Mouse (Mus musculus): ENCODE data around the gene Wbp4. TPM values are rescaled to one million over a fixed set of nuclear protein-coding genes. Genes with fewer than 3 reads are reported as not detected.

Wbp4 gene
- polyA plus RNA-seq, 1 experiment from 2014 or later, result 43.9 TPM

- Histone ChIP-seq H3K9me3 (no peaks in the 10 kb centered on the region), H3K4me2 (no peak overlapping the region), H3K4me3 (no peak overlapping the region), H3K36me3 (no peaks in the 10 kb centered on the region), H3K9ac (no peak overlapping the region), H3K27ac (peak overlapping the region; percentile 58; the same call in 1 of the 2 replicates), H3K4me1 (replicated peaks) (peaks cover 8% of the 10 kb centered on the region; the same call in 1 of the 2 replicates), H3K27me3 (no peaks in the 10 kb centered on the region)
- WGBS, result 73% methylated on average over 5 of the region's 5 CpGs
- no peak for ATAC-seq (ENCODE audit: low FRiP score)
Observed at GRCm38 (mm10) chr14:79503371-79504075, 22.2 kb upstream of the Wbp4 start.

DNA sequence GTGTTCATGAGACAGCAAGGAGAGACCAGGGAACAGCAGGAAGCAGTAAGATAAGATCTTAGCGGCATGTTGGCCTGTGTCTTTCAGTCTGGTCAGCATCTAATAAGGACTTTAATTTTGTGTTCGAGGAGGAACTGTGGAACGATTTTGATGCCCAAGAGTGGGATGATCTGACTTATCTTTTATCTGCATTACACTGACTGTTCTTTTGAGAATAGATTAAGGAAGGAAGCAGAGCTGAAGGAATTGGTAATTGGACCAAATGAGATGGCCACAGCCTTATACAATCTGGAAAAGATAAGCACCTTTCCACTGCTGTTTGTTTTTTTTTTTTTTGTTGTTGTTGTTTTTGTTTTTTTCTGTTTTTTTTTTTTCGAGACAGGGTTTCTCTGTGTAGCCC lies 19.4 kb upstream of the Wbp4 start:
- Histone ChIP-seq H3K4me1 (replicated peaks) (peaks cover 8% of the 10 kb centered on the region; the same call in 1 of the 2 replicates), H3K9ac (no peak overlapping the region), H3K4me3 (no peak overlapping the region), H3K9me3 (no peaks in the 10 kb centered on the region), H3K27ac (no peak overlapping the region), H3K36me3 (no peaks in the 10 kb centered on the region), H3K27me3 (no peaks in the 10 kb centered on the region), H3K4me2 (no peak overlapping the region)
- ATAC-seq (ENCODE audit: low FRiP score), result no peak
- WGBS, result 86% methylated on average over 4 of the region's 4 CpGs

DNA sequence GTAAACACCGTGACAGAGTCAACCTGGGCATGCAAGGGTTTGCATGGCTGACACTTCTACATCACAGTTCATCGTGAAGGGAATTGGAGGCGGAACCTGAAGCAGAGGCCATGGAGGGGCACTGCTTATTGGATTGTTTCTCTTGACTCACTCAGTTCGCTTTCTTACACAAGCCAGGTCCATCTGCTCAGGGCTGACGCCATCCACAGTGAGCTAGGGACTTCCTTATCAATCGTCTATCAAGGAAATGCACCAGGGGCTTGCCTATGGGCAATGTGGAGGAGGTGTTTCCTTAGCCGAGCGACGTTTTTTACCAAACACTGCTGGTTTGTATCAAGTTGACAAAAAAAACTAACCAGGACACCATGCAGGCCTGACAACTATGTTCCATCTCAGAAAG lies 18.0 kb upstream of the Wbp4 start:
- peaks cover 8% of the 10 kb centered on the region; the same call in 1 of the 2 replicates for H3K4me1 ChIP-seq (replicated peaks)
- no peak overlapping the region for H3K4me3 ChIP-seq
- ATAC-seq (ENCODE audit: low FRiP score), result no peak
- no peak overlapping the region for H3K9ac ChIP-seq
- 90% methylated on average over 9 of the region's 9 CpGs for WGBS
- no peaks in the 10 kb centered on the region for H3K36me3 ChIP-seq
- H3K27me3 ChIP-seq, result no peaks in the 10 kb centered on the region
- no peak overlapping the region for H3K27ac ChIP-seq
- H3K9me3 ChIP-seq, result no peaks in the 10 kb centered on the region
- no peak overlapping the region for H3K4me2 ChIP-seq

DNA sequence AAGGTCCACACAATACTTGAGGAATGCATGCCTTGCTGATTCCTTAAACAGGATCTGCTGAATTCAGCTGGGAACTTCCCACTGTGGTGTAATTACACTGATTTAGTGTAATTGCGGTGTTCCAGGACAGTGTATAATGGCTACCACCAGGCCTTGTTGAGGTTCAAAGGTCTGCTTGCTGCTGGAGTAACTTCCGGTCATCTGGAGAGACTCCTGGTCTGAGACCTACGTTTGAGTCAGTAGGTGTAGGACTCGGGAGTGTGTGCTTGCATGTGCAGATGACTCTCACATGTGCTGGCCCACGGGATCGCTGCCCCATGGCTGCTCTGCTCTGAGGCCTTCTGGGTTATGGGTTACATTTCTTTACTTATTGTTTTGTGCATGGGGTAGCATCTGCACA lies 13.0 kb upstream of the Wbp4 start:
- WGBS, result 92% methylated on average over 6 of the region's 6 CpGs
- no peaks in the 10 kb centered on the region for H3K36me3 ChIP-seq
- no peak overlapping the region for H3K4me3 ChIP-seq
- no peak overlapping the region for H3K9ac ChIP-seq
- H3K27ac ChIP-seq, result no peak overlapping the region
- no peaks in the 10 kb centered on the region for H3K4me1 ChIP-seq (replicated peaks)
- no peaks in the 10 kb centered on the region for H3K9me3 ChIP-seq
- ATAC-seq (ENCODE audit: low FRiP score), result no peak
- no peaks in the 10 kb centered on the region for H3K27me3 ChIP-seq
- no peak overlapping the region for H3K4me2 ChIP-seq

DNA sequence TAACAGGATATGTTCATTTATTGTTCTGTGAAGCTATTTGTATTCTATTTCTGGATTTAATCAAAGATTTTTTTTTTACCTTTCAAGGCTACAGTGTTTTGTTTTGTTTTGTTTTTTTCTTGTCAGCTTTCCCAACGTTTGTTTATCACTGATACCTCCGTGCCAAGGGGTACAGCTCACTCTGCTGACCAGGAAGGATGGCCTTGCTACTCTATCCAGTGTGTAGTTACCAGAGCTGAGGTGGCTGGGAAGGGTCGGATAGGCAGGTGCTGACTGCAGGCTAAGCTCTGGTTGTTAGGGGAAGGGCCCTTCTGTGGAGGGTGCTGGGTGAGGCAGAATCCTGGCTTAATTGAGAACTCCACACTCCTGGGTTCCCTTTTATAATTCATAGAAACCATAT lies 8.9 kb upstream of the Wbp4 start:
- peaks cover 4% of the 10 kb centered on the region; the same call in 1 of the 2 replicates for H3K27me3 ChIP-seq
- 81% methylated on average over 3 of the region's 3 CpGs for WGBS
- H3K9ac ChIP-seq, result no peak overlapping the region
- peaks cover 15% of the 10 kb centered on the region for H3K4me1 ChIP-seq (replicated peaks)
- H3K9me3 ChIP-seq, result no peaks in the 10 kb centered on the region
- H3K4me2 ChIP-seq, result no peak overlapping the region
- ATAC-seq (ENCODE audit: low FRiP score), result no peak
- H3K27ac ChIP-seq, result no peak overlapping the region
- H3K4me3 ChIP-seq, result no peak overlapping the region
- H3K36me3 ChIP-seq, result no peaks in the 10 kb centered on the region

- no peaks in the 10 kb centered on the region for H3K9me3 ChIP-seq
- no peak overlapping the region for H3K9ac ChIP-seq
- H3K4me3 ChIP-seq, result no peak overlapping the region
- no peaks in the 10 kb centered on the region for H3K36me3 ChIP-seq
- no peak overlapping the region for H3K4me2 ChIP-seq
- peaks cover 4% of the 10 kb centered on the region; the same call in 1 of the 2 replicates for H3K27me3 ChIP-seq
- ATAC-seq (ENCODE audit: low FRiP score), result no peak
- WGBS, result 81% methylated on average over 12 of the region's 12 CpGs
- no peak overlapping the region for H3K27ac ChIP-seq
- H3K4me1 ChIP-seq (replicated peaks), result peaks cover 15% of the 10 kb centered on the region
Observed at GRCm38 (mm10) chr14:79489150-79489549, 7.8 kb upstream of the Wbp4 start.

DNA sequence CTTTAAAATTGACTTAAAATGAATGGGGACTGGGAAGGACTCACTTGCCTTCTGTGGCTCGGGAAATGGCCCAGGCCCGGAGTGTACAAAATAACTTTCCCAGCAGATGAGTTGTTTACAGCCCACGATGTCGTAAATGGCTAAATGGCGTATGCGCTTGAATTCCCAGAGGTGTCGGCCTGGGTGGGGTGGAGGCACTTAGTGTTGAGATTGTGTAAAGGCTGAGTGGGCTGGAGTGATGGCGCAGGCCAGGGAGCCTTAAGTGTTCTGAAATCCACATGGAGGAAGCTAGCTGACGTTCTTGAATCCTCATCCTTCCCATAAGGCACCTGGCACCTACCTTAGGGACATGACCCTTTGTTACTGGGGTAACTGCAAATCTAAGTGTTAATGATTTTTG lies 7.2 kb upstream of the Wbp4 start:
- Histone ChIP-seq H3K9me3 (no peaks in the 10 kb centered on the region), H3K27me3 (peaks cover 4% of the 10 kb centered on the region; the same call in 1 of the 2 replicates), H3K27ac (no peak overlapping the region), H3K4me2 (no peak overlapping the region), H3K9ac (no peak overlapping the region), H3K4me3 (no peak overlapping the region), H3K4me1 (replicated peaks) (peaks cover 18% of the 10 kb centered on the region), H3K36me3 (no peaks in the 10 kb centered on the region)
- ATAC-seq (ENCODE audit: low FRiP score), result peak; percentile 33; the same call in 1 of the 2 replicates
- 80% methylated on average over 9 of the region's 9 CpGs for WGBS

GRCm38 (mm10) chr14:79486993-79487731 lies 5.8 kb upstream of the Wbp4 start:
- Histone ChIP-seq H3K4me3 (peak overlapping the region; percentile 41), H3K9ac (peak overlapping the region; percentile 61), H3K4me2 (peak overlapping the region; percentile 60), H3K9me3 (no peaks in the 10 kb centered on the region), H3K36me3 (no peaks in the 10 kb centered on the region), H3K27me3 (peaks cover 4% of the 10 kb centered on the region; the same call in 1 of the 2 replicates), H3K27ac (no peak overlapping the region), H3K4me1 (replicated peaks) (peaks cover 30% of the 10 kb centered on the region)
- WGBS, result 12% methylated on average over 19 of the region's 19 CpGs
- ATAC-seq (ENCODE audit: low FRiP score), result peak; percentile 37; the same call in 1 of the 2 replicates

- ATAC-seq (ENCODE audit: low FRiP score), result no peak
- Histone ChIP-seq H3K4me2 (peak overlapping the region; percentile 60), H3K27ac (no peak overlapping the region), H3K4me1 (replicated peaks) (peaks cover 30% of the 10 kb centered on the region), H3K36me3 (no peaks in the 10 kb centered on the region), H3K9ac (no peak overlapping the region), H3K27me3 (peaks cover 4% of the 10 kb centered on the region; the same call in 1 of the 2 replicates), H3K4me3 (peak overlapping the region; percentile 41), H3K9me3 (no peaks in the 10 kb centered on the region)
- WGBS, result 35% methylated on average over 8 of the region's 8 CpGs
Observed at GRCm38 (mm10) chr14:79486617-79486992, 5.3 kb upstream of the Wbp4 start.

DNA sequence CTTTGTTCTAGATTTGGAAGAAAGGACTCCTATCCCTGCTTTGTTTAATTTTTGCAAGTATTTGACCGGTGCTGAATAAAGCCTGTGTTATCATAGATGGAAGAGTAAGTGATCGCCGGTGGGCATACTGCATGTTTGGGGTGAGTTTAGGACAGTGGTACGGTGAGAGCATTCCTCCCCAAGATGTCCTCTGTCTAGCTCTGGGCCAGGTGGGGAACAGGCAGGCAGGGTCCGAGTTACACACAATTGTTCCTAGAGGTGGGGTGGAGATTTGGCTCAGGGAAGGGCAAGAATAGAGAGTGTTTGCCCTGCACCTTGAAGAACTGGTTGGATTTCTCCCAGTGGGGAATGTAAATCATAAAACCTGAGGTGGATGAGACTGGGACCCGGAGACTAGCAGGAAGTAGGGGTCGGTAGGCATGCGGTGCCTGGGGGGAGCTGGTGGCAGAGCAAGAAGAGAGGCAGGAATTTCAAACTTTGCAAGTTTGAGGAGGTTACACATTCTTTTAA lies 2.3 kb upstream of the Wbp4 start:
- H3K4me1 ChIP-seq (replicated peaks), result peaks cover 43% of the 10 kb centered on the region
- WGBS, result 84% methylated on average over 8 of the region's 8 CpGs

DNA sequence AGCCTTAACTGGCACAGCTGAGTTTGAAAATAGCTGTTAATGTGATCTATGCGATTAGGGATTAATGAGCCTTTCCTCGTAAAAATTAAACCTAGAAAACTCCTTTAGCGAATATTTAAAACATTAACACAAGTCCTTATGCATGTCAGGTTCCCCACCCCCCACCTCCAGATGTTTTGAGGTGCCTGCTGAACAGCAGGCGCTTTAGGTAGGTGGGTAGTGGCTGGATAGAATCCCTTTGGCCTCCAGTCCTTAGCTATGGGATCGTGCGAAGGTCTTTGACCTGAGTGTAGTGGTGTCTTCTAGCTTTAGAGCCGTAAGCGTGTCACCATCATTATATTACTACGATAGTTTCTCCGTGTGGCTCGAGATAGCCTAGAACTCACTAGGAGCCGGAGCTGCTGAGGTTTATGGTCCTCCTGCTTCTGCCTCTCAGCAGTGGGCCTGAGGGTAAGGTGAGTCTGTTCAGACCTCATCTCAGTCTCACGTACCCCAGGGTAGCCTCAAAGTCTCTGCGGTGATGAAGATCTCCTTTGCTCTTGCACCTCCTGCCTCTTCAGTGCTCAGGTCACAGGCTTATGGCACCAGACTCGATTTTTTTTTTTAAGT lies 1.5 kb upstream of the Wbp4 start:
- Histone ChIP-seq H3K27me3 (peaks cover 4% of the 10 kb centered on the region; the same call in 1 of the 2 replicates), H3K36me3 (peaks cover 5% of the 10 kb centered on the region), H3K4me2 (peak overlapping the region; percentile 66), H3K4me1 (replicated peaks) (peaks cover 46% of the 10 kb centered on the region), H3K9ac (peak overlapping the region; percentile 97), H3K4me3 (peak overlapping the region; percentile 89), H3K27ac (peak overlapping the region; percentile 100), H3K9me3 (no peaks in the 10 kb centered on the region)
- ATAC-seq (ENCODE audit: low FRiP score), result no peak
- 27% methylated on average over 15 of the region's 15 CpGs for WGBS

More for the DNA sequence above, 2.3 kb upstream of the Wbp4 start:
- Histone ChIP-seq H3K4me2 (peak overlapping the region; percentile 66), H3K36me3 (no peaks in the 10 kb centered on the region), H3K27me3 (peaks cover 4% of the 10 kb centered on the region; the same call in 1 of the 2 replicates), H3K27ac (no peak overlapping the region), H3K9ac (no peak overlapping the region), H3K4me3 (peak overlapping the region; percentile 89; the same call in 1 of the 2 replicates), H3K9me3 (no peaks in the 10 kb centered on the region)
- no peak for ATAC-seq (ENCODE audit: low FRiP score)

- WGBS, result 1% methylated on average over 11 of the region's 11 CpGs
- Histone ChIP-seq H3K4me3 (peak overlapping the region; percentile 89), H3K9me3 (no peaks in the 10 kb centered on the region), H3K9ac (peak overlapping the region; percentile 97), H3K36me3 (peaks cover 5% of the 10 kb centered on the region), H3K4me1 (replicated peaks) (peaks cover 40% of the 10 kb centered on the region), H3K27ac (peak overlapping the region; percentile 100), H3K4me2 (peak overlapping the region; percentile 66), H3K27me3 (peaks cover 4% of the 10 kb centered on the region; the same call in 1 of the 2 replicates)
- no peak for ATAC-seq (ENCODE audit: low FRiP score)
Observed at GRCm38 (mm10) chr14:79482251-79482661, 936 bp upstream of the Wbp4 start.
